Mouse (Mus musculus): ENCODE data around the gene Tmem151b. TPM values are rescaled to one million over a fixed set of nuclear protein-coding genes. Genes with fewer than 3 reads are reported as not detected.

Gene Tmem151b
- polyA plus RNA-seq (2016; fragmentation: Nextera tagmentation; extraction: Ambion mirVana), result 0.84 and 1.7 TPM in 2 replicates

DNA sequence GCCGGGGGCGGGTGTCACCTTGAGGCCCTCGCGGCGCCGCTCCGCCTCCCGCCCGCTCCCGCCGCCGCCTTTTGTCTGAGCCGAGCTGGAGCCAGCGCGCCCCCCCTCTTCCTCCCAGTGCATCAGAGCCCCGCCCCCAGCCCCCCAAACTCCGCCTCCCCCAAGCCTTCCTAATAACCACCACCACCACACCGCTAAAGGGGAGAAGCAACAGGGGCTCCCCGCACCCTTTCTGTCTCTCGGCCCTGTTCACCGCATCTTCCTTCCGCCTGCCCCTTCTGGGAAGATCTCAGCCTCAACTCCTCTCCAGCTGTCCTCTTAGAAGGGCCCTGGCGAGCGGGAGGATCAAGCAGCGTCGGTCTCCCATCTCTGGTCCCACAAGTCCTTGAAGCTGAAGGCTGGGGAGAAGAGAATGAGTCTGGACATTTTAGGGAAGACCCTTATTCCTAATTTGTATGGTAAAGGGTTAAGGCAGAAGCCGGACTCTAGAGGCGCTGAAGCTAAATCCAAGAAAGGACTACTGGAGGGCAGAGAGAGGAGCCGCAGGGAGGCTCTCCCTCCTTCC is at the start of gene Tmem151b:
Gene Tmem151b, minus strand, starts transcription at position 61 of the 565 bp plus-strand sequence.
- no peak for DNase-seq (ENCODE audit: low spot score)
- Histone ChIP-seq H3K27me3 (ENCODE audit: insufficient read depth, poor library complexity, severe bottlenecking) (peaks cover 88% of the 10 kb centered on the region), H3K27ac (peak within 1 kb of the TSS; percentile 91), H3K9me3 (no peaks in the 10 kb centered on the region), H3K4me3 (peak within 1 kb of the TSS; percentile 86), H3K36me3 (0 out of 2 replicates have a peak, but pooled peaks cover 2% of the 10 kb centered on the region), H3K4me1 (peaks cover 35% of the 10 kb centered on the region)
- under 1% methylated on average over 23 of the region's 29 CpGs for WGBS

DNA sequence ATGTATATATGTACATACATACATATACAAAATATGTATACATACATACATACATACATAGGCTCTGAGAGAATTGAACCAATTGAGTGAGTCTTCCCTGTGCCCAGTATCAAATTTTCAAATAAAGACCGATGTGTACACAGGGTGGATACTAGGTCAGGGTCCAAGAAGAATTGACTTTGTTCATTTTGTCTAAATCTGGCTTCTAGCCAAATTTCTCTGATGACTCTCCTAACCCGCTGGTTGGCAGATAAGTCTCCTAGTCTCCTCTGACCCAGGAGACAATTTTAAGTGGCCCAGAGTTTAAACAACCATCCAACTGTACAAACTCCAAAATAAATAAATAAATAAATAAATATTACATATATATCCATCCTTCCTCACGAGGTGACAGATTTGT is 49.4 kb upstream of the Tmem151b start:
- H3K4me1 ChIP-seq, result peaks cover 72% of the 10 kb centered on the region
- 53% methylated on average over 3 of the region's 3 CpGs for WGBS
- no peak for DNase-seq (ENCODE audit: low spot score)
- peaks cover 57% of the 10 kb centered on the region for H3K27me3 ChIP-seq (ENCODE audit: insufficient read depth, poor library complexity, severe bottlenecking)
- no peaks in the 10 kb centered on the region for H3K9me3 ChIP-seq
- H3K4me3 ChIP-seq, result peak overlapping the region; percentile 61
- peak overlapping the region; percentile 87; the same call in 1 of the 2 replicates for H3K27ac ChIP-seq
- H3K36me3 ChIP-seq, result no peaks in the 10 kb centered on the region

DNA sequence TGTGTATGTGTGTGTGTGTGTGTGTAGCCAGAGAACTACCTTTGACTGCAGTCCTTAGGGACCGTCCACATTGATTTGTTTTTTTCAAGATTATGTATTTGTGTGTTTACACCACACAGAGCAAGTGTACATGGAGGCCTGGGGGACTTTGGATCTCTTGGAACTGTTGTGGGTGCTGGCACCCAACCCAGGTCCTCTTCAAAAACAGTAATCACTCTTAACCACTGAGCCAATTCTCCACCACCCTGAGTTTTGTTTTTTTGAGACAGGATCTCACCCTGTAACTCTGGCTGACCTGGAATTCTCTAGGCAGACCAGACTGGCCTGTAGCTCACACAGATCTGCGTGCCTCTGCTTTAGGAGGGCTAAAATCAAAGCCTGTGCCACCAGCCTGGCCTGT is 48.9 kb upstream of the Tmem151b start:
- Histone ChIP-seq H3K9me3 (no peaks in the 10 kb centered on the region), H3K27me3 (ENCODE audit: insufficient read depth, poor library complexity, severe bottlenecking) (peaks cover 62% of the 10 kb centered on the region), H3K4me1 (peaks cover 77% of the 10 kb centered on the region), H3K36me3 (no peaks in the 10 kb centered on the region), H3K4me3 (no peak overlapping the region), H3K27ac (no peak overlapping the region)
- WGBS, result 92% methylated on average over 2 of the region's 2 CpGs
- no peak for DNase-seq (ENCODE audit: low spot score)

DNA sequence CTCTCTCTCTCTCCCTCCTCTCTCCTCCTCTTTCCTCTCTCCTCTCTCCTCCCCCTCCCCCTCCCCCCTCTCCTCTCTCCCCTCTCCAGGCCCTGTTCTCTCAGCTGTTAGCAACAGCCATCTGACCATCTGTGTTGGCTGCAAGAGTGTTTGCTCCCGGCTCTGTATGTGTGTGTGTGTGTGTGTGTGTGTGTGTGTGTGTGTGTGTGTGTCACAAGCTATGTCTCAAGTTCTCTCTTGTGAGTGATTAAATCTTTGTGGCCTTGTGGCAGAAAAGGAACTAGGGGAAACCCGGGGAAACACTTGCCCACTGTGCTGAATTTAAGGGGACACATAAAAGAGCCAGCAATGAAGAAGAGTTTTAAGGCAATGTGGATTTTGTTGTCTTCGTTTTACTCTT is 48.3 kb upstream of the Tmem151b start:
- Histone ChIP-seq H3K36me3 (no peaks in the 10 kb centered on the region), H3K27ac (no peak overlapping the region), H3K27me3 (ENCODE audit: insufficient read depth, poor library complexity, severe bottlenecking) (peaks cover 66% of the 10 kb centered on the region), H3K4me1 (peaks cover 83% of the 10 kb centered on the region), H3K9me3 (no peaks in the 10 kb centered on the region), H3K4me3 (no peak overlapping the region)
- 41% methylated on average over 3 of the region's 3 CpGs for WGBS
- DNase-seq (ENCODE audit: low spot score), result peak; percentile 73

DNA sequence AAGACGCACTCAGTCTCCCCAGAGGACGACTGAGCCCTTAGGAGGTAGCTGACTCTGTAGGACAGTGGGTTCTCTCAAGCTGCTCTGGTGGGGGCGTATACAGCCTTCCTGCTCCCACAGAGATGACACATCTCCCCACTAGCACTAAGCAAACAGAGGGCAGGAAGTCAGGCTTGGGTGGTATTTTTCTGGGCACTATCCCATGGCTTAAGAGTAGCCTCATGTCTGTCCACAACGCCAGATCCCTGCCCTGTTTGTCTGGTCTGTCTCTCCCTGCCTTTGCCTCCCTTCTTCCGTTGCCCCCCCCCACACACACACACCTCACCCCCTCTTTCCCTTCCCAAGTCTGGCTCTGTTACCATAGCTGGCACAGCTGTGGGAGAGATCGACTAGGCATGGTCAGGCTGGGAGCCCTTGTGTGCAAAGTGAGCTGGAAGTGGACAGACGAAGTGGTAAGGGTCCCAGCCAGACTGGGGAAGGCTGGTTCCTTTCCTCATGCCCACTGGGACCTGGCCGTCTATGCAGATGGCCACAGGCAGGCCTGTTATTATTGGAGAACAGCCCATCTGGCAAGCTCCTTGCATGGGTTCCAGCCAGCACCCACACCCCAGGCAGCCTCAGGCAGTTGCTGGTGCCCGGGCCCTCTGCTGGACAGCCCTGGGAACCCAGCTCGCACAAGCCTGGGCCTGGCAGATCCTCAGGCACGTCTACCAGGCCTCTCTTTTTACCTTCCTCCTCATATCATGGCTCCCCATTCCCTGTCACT is 47.3 kb upstream of the Tmem151b start:
- Histone ChIP-seq H3K4me3 (peak overlapping the region; percentile 12; the same call in 1 of the 2 replicates), H3K27me3 (ENCODE audit: insufficient read depth, poor library complexity, severe bottlenecking) (peaks cover 61% of the 10 kb centered on the region), H3K4me1 (peaks cover 87% of the 10 kb centered on the region), H3K36me3 (no peaks in the 10 kb centered on the region), H3K27ac (peak overlapping the region; percentile 72), H3K9me3 (no peaks in the 10 kb centered on the region)
- WGBS, result 29% methylated on average over 11 of the region's 11 CpGs
- peak; percentile 85 for DNase-seq (ENCODE audit: low spot score)

DNA sequence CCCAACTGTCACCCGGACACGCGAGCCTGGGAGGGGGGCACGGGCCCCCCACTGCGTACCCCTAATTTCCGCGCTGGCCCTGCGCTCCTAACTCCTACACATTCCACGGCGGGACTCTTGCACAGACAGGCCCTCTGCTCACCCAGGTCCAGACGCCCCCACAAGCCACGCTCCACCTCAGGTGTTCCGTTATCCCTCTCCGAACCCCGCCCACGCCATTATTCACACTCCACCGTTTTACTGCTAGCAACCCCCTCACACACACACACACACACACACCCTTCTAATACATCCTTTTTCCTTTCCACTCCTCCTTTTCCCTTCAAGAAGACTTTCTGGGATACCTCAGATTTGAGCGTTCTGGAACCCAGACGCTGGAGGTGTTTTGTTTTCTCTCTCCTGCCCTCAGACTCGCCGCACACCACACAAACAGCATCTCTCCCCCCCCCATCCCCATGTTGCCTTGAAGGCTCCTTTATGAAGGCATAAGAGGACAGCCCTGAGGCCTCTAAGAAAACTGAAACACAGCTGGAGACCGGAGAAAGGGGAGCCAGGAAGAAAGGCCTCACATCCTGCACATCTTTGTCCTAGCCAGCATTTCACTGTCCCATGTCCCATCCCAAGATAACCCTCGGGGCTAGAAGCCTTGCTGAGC is 46.4 kb upstream of the Tmem151b start:
- Histone ChIP-seq H3K27ac (peak overlapping the region; percentile 88), H3K4me1 (peaks cover 86% of the 10 kb centered on the region), H3K4me3 (peak overlapping the region; percentile 77), H3K27me3 (ENCODE audit: insufficient read depth, poor library complexity, severe bottlenecking) (peaks cover 52% of the 10 kb centered on the region), H3K9me3 (no peaks in the 10 kb centered on the region), H3K36me3 (no peaks in the 10 kb centered on the region)
- DNase-seq (ENCODE audit: low spot score), result peak; percentile 71
- WGBS, result 6% methylated on average over 23 of the region's 23 CpGs

DNA sequence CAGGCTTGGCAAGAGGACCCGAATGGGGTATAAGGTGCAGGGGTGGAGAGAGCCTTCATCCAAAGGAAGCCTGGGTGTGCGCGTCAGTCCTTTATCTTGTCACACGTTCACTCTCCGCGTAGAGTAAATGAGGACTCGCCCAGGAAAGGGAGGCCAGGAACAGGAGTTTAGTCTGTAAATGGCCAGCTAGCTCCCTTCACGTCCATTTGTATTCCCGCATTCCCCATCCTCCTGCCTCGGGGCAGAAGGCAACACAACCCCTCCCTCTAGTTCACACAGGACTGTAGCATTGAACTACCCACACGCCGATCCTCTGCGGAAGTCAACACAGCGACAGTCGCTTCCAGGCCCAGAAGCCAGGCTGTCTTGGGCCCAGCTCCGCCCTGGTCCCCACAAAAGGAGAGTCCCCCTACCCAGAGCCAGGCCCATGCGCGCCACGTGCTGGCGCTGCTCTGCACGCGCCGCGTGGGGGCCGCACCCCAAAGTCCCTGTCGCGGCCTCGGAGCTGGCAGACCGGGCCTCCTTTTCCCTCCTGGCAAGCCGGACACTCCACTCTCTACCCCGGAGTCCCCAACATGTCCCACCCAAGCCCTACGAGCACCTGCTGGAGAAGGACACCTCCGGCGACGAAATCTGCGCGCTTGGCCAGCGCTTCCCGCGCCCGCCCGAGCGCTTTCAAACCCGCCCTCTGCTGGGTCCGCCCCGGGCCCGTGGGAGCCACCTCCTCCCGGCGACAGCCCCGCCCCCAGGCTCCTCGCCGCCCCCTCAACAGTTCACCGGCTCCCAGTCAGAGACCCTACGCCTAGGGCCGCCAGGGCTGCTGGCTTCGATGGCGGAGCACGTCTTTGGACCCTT is 45.6 kb upstream of the Tmem151b start:
- Histone ChIP-seq H3K36me3 (no peaks in the 10 kb centered on the region), H3K9me3 (no peaks in the 10 kb centered on the region), H3K4me3 (peak overlapping the region; percentile 77), H3K27ac (peak overlapping the region; percentile 88), H3K27me3 (ENCODE audit: insufficient read depth, poor library complexity, severe bottlenecking) (peaks cover 46% of the 10 kb centered on the region), H3K4me1 (peaks cover 79% of the 10 kb centered on the region)
- DNase-seq (ENCODE audit: low spot score), result peak; percentile 89
- WGBS, result 2% methylated on average over 58 of the region's 58 CpGs

DNA sequence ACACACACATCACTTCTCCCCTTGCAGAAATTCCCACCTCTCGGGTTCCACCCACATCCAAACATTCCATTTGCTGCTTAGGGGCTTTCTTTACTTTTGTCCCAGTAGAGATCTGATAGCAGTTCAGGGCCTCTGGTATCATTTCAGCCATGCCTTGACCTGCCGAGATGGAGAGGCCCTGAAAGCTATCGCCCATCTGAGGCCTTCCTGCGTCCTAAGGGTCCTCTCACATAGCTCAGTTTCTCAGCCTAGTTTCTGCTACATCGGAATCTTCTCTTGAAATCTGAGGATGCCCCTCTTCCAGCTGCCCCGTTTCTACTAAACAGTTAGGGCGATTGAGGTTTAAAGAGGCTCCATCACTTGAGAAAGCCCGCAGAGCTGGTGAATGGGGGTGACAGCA is 44.7 kb upstream of the Tmem151b start:
- H3K27ac ChIP-seq, result peak overlapping the region; percentile 88
- H3K9me3 ChIP-seq, result no peaks in the 10 kb centered on the region
- H3K4me3 ChIP-seq, result peak overlapping the region; percentile 77
- peaks cover 41% of the 10 kb centered on the region for H3K27me3 ChIP-seq (ENCODE audit: insufficient read depth, poor library complexity, severe bottlenecking)
- peaks cover 9% of the 10 kb centered on the region for H3K36me3 ChIP-seq
- no peak for DNase-seq (ENCODE audit: low spot score)
- peaks cover 69% of the 10 kb centered on the region for H3K4me1 ChIP-seq
- 32% methylated on average over 8 of the region's 8 CpGs for WGBS

DNA sequence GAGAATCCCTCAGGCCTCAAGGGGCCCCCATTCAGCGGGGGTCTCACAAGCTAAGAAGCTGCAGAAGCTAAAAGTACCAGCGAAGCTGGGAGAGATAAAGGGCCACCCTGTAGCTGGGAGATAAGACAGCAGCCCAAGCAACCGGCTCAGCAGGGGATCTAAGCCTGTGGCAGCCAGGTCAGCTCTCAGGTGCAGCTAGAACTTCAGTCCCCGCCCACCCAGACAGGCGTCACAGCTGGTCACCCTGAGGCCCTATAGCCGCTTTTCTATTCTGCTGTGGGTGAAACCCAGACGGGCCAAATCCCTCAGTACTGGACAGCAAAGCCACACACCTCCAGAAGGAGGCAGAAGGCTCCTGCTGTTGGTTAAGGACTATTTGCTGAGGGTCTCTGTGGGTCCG is 44.0 kb upstream of the Tmem151b start:
- Histone ChIP-seq H3K4me3 (peak overlapping the region; percentile 77), H3K27ac (peak overlapping the region; percentile 80; the same call in 1 of the 2 replicates)
- 9% methylated on average over 8 of the region's 8 CpGs for WGBS

DNA sequence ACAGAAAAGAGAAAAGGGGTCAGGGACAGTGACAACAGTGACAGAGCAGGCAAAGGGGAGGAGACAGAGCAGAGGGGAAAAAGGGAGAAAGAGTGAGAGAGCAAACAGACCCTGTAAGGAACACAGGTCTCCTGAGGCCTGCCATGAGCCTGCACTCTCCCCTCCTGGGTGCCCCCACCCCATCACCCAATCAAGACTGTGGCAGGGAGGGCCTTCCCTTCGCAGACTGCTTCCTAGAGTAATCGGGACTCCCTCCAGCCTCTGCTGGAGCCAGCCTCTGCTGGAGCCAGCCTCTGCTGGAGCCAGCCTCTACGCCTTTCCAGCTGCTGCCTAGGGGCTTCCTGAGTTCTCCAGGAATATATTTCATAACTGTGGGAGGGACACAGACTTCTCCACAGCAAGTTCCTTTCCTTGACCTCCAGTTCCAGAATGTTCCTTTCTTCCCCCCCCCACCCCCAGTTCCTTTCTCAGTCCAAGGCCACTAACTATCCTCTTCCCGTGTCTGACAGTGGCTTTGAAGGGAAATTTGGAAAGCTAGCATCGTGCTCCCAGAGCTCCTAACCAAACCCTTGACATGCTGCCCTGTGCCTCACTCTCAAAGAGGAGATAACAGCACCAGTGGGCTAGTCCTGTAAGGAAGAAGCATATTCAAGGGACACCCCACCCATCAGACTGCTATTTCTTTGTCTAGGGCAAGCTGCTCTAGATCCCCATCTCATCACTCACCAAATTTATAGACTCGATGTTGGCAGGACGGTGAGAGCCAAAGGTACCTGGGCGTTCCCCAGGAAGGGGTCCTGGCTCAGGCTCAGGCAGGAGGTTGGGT is 43.3 kb upstream of the Tmem151b start:
- H3K27ac ChIP-seq, result peak overlapping the region; percentile 80
- no peak for DNase-seq (ENCODE audit: low spot score)
- peaks cover 22% of the 10 kb centered on the region for H3K36me3 ChIP-seq
- peaks cover 67% of the 10 kb centered on the region for H3K4me1 ChIP-seq
- H3K27me3 ChIP-seq (ENCODE audit: insufficient read depth, poor library complexity, severe bottlenecking), result peaks cover 41% of the 10 kb centered on the region
- H3K9me3 ChIP-seq, result no peaks in the 10 kb centered on the region
- peak overlapping the region; percentile 77 for H3K4me3 ChIP-seq
- WGBS, result 32% methylated on average over 8 of the region's 8 CpGs

More for the DNA sequence above, 44.0 kb upstream of the Tmem151b start:
- peaks cover 69% of the 10 kb centered on the region for H3K4me1 ChIP-seq
- peak; percentile 94 for DNase-seq (ENCODE audit: low spot score)
- H3K36me3 ChIP-seq, result peaks cover 16% of the 10 kb centered on the region
- H3K9me3 ChIP-seq, result no peaks in the 10 kb centered on the region
- peaks cover 41% of the 10 kb centered on the region for H3K27me3 ChIP-seq (ENCODE audit: insufficient read depth, poor library complexity, severe bottlenecking)

DNA sequence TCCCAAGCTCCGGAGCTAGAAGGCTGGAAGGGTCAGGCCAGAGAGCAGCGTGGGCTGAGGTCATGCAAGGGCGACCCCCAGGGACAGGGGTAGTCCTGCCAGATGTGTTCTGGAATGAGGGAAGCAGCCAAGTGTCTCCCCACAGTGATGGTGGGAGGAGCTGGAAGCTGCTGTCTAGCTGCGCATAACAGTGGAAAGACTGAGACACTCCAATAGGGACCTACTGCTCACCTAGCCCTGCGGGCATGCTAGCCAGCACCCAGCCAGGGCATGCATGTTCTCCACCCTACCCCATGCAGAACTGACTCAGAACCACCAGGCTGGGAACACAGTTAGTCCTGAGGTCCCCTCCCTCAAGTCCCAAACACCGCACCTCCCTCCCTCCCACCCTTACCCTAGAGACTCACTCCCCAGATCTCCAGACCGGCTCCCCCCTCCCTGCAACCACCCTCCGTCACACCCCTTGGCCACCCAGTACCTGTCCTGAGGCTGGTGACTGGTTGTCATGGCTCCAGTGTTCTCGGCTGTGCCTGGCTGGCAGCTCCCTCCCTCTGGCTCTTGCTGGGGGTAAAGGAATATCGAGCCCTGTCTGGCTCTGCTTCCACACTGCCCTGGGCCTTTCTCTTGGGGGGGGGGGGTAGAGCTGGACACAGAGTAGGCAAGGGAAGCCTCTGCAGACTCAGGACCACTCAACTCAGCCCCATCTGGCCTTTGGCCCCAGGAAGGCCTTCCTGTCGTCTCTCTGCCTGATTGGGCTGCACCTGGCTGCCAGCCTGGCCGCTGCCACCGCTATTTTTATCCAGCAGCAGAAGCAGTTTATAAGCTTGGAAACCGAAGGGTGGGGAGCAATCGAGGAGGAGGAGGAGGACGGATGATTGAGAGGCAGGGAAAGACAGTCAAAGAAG is 42.5 kb upstream of the Tmem151b start:
- peaks cover 28% of the 10 kb centered on the region for H3K36me3 ChIP-seq
- WGBS, result 44% methylated on average over 16 of the region's 16 CpGs
- peaks cover 40% of the 10 kb centered on the region for H3K27me3 ChIP-seq (ENCODE audit: insufficient read depth, poor library complexity, severe bottlenecking)
- DNase-seq (ENCODE audit: low spot score), result no peak
- peaks cover 60% of the 10 kb centered on the region for H3K4me1 ChIP-seq
- peak overlapping the region; percentile 80 for H3K27ac ChIP-seq
- no peaks in the 10 kb centered on the region for H3K9me3 ChIP-seq
- peak overlapping the region; percentile 77 for H3K4me3 ChIP-seq

Measured in heart, embryonic 10.5 days (tissue).